ENCODE assay signal across 25 mouse cellular contexts in the genomic region with DNA sequence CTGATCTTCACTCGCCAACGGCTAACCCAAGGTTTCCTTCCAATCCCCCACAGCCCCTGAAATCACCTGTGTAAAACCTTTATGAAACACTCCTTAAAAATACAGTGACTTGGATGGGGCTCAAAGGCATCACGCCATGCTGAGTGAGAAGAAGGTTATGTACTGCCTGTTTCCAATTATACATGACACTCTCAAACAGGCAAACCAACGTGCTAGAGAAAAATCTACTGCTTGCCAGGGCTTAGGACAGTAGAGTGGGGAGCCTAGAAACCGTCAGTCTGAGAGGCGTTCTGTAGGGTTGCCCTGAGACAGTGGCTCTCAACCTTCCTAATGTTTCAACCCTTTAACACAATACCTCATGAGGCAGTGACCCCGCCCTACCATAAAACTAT. TPM values are rescaled to one million over a fixed set of nuclear protein-coding genes. Genes with fewer than 3 reads are reported as not detected.
A peak's percentile ranks its signal among the peaks of the same experiment; 100 is the strongest.
DNase-seq lines count a peak whose midpoint lies in the region; ATAC-seq lines count a peak whose summit lies in the region.
"Had no signal": no experiment of that assay in that cellular context is flagged by ENCODE, and none has a peak within 500 bp of the region (broad histone marks: within the 10 kb centered on the region; RNA-seq: fewer than 3 reads in every experiment).

No protein-coding gene starts in this region.

- H3K4me3 ChIP-seq in forebrain, embryonic 13.5 days, result no peak overlapping the region
- H3K4me3 ChIP-seq in forebrain, embryonic 14.5 days (ENCODE audit: low read depth, low read length), result no peak overlapping the region
- H3K4me3 ChIP-seq in forebrain, embryonic 16.5 days (replicated peaks; ENCODE audit: low read length), result no peak overlapping the region
- no peak overlapping the region for H3K4me3 ChIP-seq in forebrain, embryonic 11.5 days (ENCODE audit: low read depth, low read length)
- H3K4me3 ChIP-seq: embryonic facial prominence, embryonic 13.5 days; embryonic facial prominence, embryonic 15.5 days; erythroblast, embryonic 14.5 days; gastrocnemius, adult 2 months had no signal

- no peaks in the 10 kb centered on the region for H3K36me3 ChIP-seq in forebrain, embryonic 13.5 days (ENCODE audit: poor library complexity, severe bottlenecking)
- H3K36me3 ChIP-seq in forebrain, embryonic 14.5 days (ENCODE audit: control insufficient read depth, insufficient read depth, low read length), result no peaks in the 10 kb centered on the region
- no peaks in the 10 kb centered on the region for H3K36me3 ChIP-seq in forebrain, embryonic 16.5 days (ENCODE audit: control insufficient read depth, insufficient read depth)
- H3K36me3 ChIP-seq in forebrain, embryonic 11.5 days (ENCODE audit: control insufficient read depth, insufficient read depth, low read length), result no peaks in the 10 kb centered on the region
- H3K36me3 ChIP-seq: embryonic facial prominence, embryonic 13.5 days; embryonic facial prominence, embryonic 15.5 days; G1E had no signal

- 82% methylated on average over 7 of the region's 7 CpGs for WGBS in forebrain, embryonic 13.5 days
- 82% methylated on average over 7 of the region's 7 CpGs for WGBS in forebrain, embryonic 14.5 days
- 76% methylated on average over 7 of the region's 7 CpGs for WGBS in forebrain, embryonic 16.5 days
- WGBS in forebrain, embryonic 11.5 days, result 86% methylated on average over 7 of the region's 7 CpGs

- H3K4me2 ChIP-seq in forebrain, embryonic 13.5 days, result no peak overlapping the region
- no peak overlapping the region for H3K4me2 ChIP-seq in forebrain, embryonic 14.5 days (ENCODE audit: low read length)
- no peak overlapping the region for H3K4me2 ChIP-seq in forebrain, embryonic 16.5 days (ENCODE audit: low read length)
- H3K4me2 ChIP-seq in forebrain, embryonic 11.5 days (ENCODE audit: low read depth, low read length, severe bottlenecking), result no peak overlapping the region
- H3K4me2 ChIP-seq: embryonic facial prominence, embryonic 13.5 days; embryonic facial prominence, embryonic 15.5 days had no signal

- peak; percentile 21; the same call in 1 of the 2 replicates for ATAC-seq in forebrain, embryonic 13.5 days
- ATAC-seq in forebrain, embryonic 14.5 days, result no peak
- ATAC-seq in forebrain, embryonic 16.5 days, result peak; percentile 45; the same call in 1 of the 2 replicates
- ATAC-seq in forebrain, embryonic 11.5 days (replicated peaks; ENCODE audit: low FRiP score), result no peak
- ATAC-seq in frontal cortex, adult (ENCODE audit: low TSS enrichment), result peak; percentile 52
- ATAC-seq: activated CD4-positive, CD25-positive, alpha-beta regulatory T cell, adult 4 months; CD4-positive, CD25-positive, alpha-beta regulatory T cell, adult 4 months; Patski had no signal

- no peak overlapping the region for H3K9ac ChIP-seq in forebrain, embryonic 13.5 days
- H3K9ac ChIP-seq in forebrain, embryonic 14.5 days (ENCODE audit: low read length), result no peak overlapping the region
- no peak overlapping the region for H3K9ac ChIP-seq in forebrain, embryonic 16.5 days (replicated peaks; ENCODE audit: low read depth, low read length)
- H3K9ac ChIP-seq in forebrain, embryonic 11.5 days (ENCODE audit: low read length), result no peak overlapping the region
- H3K9ac ChIP-seq: embryonic facial prominence, embryonic 13.5 days; embryonic facial prominence, embryonic 15.5 days had no signal

- DNase-seq in forebrain, embryonic 14.5 days (ENCODE audit: low spot score), result no peak
- no peak for DNase-seq in forebrain, embryonic 11.5 days (ENCODE audit: low spot score)
- no peak for DNase-seq in frontal cortex, postnatal 14 days (ENCODE audit: low spot score in 2 of 2)
- DNase-seq: adrenal gland, adult 8-10 months; adrenal gland, postnatal 14 days; adrenal gland, postnatal 36 days; B cell, adult 2 months; cerebellum, adult 11 months; cerebellum, adult 18-20 months; cerebellum, adult 8-10 months; cerebellum, adult 9-11 months; cerebellum, postnatal 14 days; cerebellum, postnatal 36 days; embryo, embryonic 11 days; gastrocnemius, adult 2 months had no signal

- no peak overlapping the region for H3K27ac ChIP-seq in forebrain, embryonic 13.5 days
- H3K27ac ChIP-seq in forebrain, embryonic 14.5 days (ENCODE audit: low read depth, low read length), result no peak overlapping the region
- no peak overlapping the region for H3K27ac ChIP-seq in forebrain, embryonic 16.5 days (ENCODE audit: low read length)
- H3K27ac ChIP-seq in forebrain, embryonic 11.5 days (ENCODE audit: low read depth, low read length), result no peak overlapping the region
- H3K27ac ChIP-seq: embryonic facial prominence, embryonic 13.5 days; embryonic facial prominence, embryonic 15.5 days; gastrocnemius, adult 2 months had no signal

- no peaks in the 10 kb centered on the region for H3K9me3 ChIP-seq in forebrain, embryonic 13.5 days (replicated peaks)
- H3K9me3 ChIP-seq in forebrain, embryonic 14.5 days (replicated peaks; ENCODE audit: control insufficient read depth, low read length), result no peaks in the 10 kb centered on the region
- no peaks in the 10 kb centered on the region for H3K9me3 ChIP-seq in forebrain, embryonic 16.5 days (ENCODE audit: control insufficient read depth, low read length)
- no peaks in the 10 kb centered on the region for H3K9me3 ChIP-seq in forebrain, embryonic 11.5 days (ENCODE audit: control insufficient read depth, low read length)
- H3K9me3 ChIP-seq: embryonic facial prominence, embryonic 13.5 days; embryonic facial prominence, embryonic 15.5 days; G1E had no signal

- no peaks in the 10 kb centered on the region for H3K4me1 ChIP-seq in forebrain, embryonic 13.5 days
- H3K4me1 ChIP-seq in forebrain, embryonic 14.5 days (ENCODE audit: control insufficient read depth, insufficient read depth, low read length), result no peaks in the 10 kb centered on the region
- peaks cover 7% of the 10 kb centered on the region; the same call in 1 of the 2 replicates for H3K4me1 ChIP-seq in forebrain, embryonic 16.5 days (replicated peaks; ENCODE audit: control insufficient read depth, insufficient read depth, low read length)
- H3K4me1 ChIP-seq in forebrain, embryonic 11.5 days (replicated peaks; ENCODE audit: control insufficient read depth, insufficient read depth, low read length), result no peaks in the 10 kb centered on the region
- H3K4me1 ChIP-seq: embryonic facial prominence, embryonic 13.5 days; embryonic facial prominence, embryonic 15.5 days had no signal

- no peaks in the 10 kb centered on the region for H3K27me3 ChIP-seq in forebrain, embryonic 13.5 days
- no peaks in the 10 kb centered on the region for H3K27me3 ChIP-seq in forebrain, embryonic 14.5 days (replicated peaks; ENCODE audit: control insufficient read depth, insufficient read depth, low read length)
- no peaks in the 10 kb centered on the region for H3K27me3 ChIP-seq in forebrain, embryonic 16.5 days (replicated peaks; ENCODE audit: control insufficient read depth, insufficient read depth, low read length)
- no peaks in the 10 kb centered on the region for H3K27me3 ChIP-seq in forebrain, embryonic 11.5 days (ENCODE audit: control insufficient read depth, insufficient read depth, low read length)
- H3K27me3 ChIP-seq: embryonic facial prominence, embryonic 13.5 days; embryonic facial prominence, embryonic 15.5 days had no signal

RNA-seq across cellular contexts. Expression of a gene that starts 19.8 kb away (rescaled TPM):
- 2.5 and 3.0 TPM in 2 replicates for polyA plus RNA-seq in forebrain, embryonic 13.5 days (2015; fragmentation: Nextera tagmentation; extraction: Ambion mirVana)
- 6.2 and 10.8 TPM in 2 replicates for polyA plus RNA-seq in forebrain, embryonic 14.5 days (2014; fragmentation: Nextera tagmentation; extraction: Ambion mirVana)
- polyA plus RNA-seq in forebrain, embryonic 16.5 days (2015; fragmentation: Nextera tagmentation; extraction: Ambion mirVana), result 18.1 and 18.7 TPM in 2 replicates
- 0.16 and 0.23 TPM in 2 replicates for polyA plus RNA-seq in forebrain, embryonic 11.5 days (2014; fragmentation: Nextera tagmentation; extraction: Ambion mirVana)
- polyA plus RNA-seq: activated CD4-positive, CD25-positive, alpha-beta regulatory T cell, adult 4 months; CD4-positive, CD25-positive, alpha-beta regulatory T cell, adult 4 months; erythroblast, embryonic 14.5 days; G1E; Patski had no signal

Comparison
In these comparisons a context has a peak if more than half of its experiments do, and no peak if none do; other contexts are left out.
1. ATAC-seq: peak in forebrain, embryonic 13.5 days (single experiment), forebrain, embryonic 16.5 days (single experiment) and frontal cortex, adult (single experiment); none in forebrain, embryonic 14.5 days (single experiment) and forebrain, embryonic 11.5 days (single experiment).